Mouse (Mus musculus) left cerebral cortex, adult 2 months (tissue): ENCODE results near the gene Ust. TPM values are rescaled to one million over a fixed set of nuclear protein-coding genes. Genes with fewer than 3 reads are reported as not detected.

ENCODE experiments used
- DNase-seq, 2 experiments: peaks; one replicate each; pipeline ENCODE4 v3.0.0; 2021 to 2022; ENCODE audit warnings: low spot score in 2 of 2, mixed read lengths in 1 of 2; ENCODE audit errors: extremely low spot score in 1 of 2
- H3K27ac ChIP-seq: fragments of 200-600 bp; 2 replicates; pipeline ENCODE4 v1.8.1; 2022
- H3K4me3 ChIP-seq: fragments of 200-600 bp; 2 replicates; pipeline ENCODE4 v1.8.1; 2022
- CTCF ChIP-seq: fragments of 200-600 bp; IDR thresholded peaks from 2 replicates; pipeline ENCODE4 v1.8.1; 2022; ENCODE audit warnings: antibody characterized with exemption, mild to moderate bottlenecking, moderate library complexity
- intact Hi-C: fragments of 180-260 bp; cut with DNase I; formaldehyde crosslinking; loops from one replicate; pipeline ENCODE4 v1.15.1; 2025
- total RNA-seq, 2 experiments: library from RNA; stranded (reverse); gene quantifications; 2 replicates each; pipeline ENCODE4 v1.2.3; 2021

Ust gene
- total RNA-seq, 2 experiments from 2014 or later = 16.9 to 22.6 TPM

DNA sequence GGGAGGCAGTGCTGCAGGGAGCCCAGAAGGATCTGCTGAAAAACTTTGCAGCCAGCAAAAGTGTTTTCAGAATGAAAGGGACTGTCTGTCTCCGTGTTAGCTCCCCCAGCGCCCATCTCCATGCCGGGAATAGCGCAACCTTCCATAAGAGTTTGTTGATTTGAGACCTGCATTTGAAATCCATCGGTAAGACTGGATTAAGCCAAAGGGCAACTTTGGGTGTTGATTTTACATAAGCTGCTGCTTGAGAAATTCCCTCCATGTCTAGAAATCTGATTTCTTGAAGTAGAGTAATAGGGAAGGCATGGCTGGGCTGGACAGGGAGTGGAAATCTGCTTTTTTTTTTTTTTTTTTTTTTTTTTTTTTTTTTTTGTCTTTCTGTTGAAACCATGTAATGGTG is 306.9 kb downstream of the Ust start:
- DNase-seq = no peak
- TF ChIP-seq CTCF = no peak
- H3K4me3 ChIP-seq = no peak overlapping the region
- H3K27ac ChIP-seq = no peak overlapping the region
- intact Hi-C loops = no loop called here

GRCm38 (mm10) chr10:8210366-8210765 is 308.3 kb downstream of the Ust start:
- no peak for TF ChIP-seq CTCF
- Histone ChIP-seq H3K4me3 (no peak overlapping the region), H3K27ac (no peak overlapping the region)
- no peak for DNase-seq
- intact Hi-C loops = no loop called here

GRCm38 (mm10) chr10:8207358-8207757 is 311.3 kb downstream of the Ust start:
- H3K27ac ChIP-seq = no peak overlapping the region
- no peak for TF ChIP-seq CTCF
- intact Hi-C loops = no loop called here
- DNase-seq = no peak
- H3K4me3 ChIP-seq = no peak overlapping the region

DNA sequence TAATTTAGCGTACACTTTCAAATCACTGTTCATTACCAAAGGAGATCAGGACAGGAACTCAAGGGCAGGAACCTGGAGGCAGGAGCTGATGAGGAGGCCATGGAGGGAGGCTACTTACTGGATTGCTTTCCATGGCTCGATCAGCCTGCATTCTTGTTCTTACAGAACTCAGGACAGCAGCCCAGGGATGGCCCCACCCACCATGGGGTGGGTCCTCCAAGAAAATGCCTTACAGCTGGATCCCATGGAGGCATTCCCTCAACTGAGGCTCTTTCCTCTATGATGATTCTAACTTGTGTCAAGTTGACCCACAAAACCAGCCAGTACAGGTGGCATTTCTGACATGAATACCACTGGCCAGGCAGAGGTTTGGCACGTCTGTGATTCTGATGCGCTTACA is 314.9 kb downstream of the Ust start:
- no peak for DNase-seq
- Histone ChIP-seq H3K27ac (no peak overlapping the region), H3K4me3 (no peak overlapping the region)
- no peak for TF ChIP-seq CTCF
- intact Hi-C loops = no loop called here

DNA sequence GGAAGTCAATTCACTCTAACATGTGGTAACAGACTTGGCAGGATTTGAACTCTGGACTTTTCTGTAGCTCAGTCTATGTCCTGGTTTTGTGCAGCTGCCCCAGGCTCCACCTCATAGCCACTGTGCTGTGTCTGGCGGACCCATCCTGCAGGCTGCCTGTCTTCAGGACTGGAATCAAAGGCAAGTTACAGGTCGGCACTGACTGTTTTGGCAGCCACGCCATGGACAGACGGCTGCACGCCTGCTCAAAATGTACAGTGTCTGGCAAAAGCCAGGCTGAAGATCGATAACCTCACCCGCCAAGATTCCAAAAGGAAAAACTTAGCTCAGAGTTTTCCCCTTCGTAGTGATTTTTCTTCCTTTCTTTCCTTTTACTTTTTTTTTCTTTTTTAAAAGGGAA is 318.8 kb downstream of the Ust start:
- intact Hi-C loops = loop anchor here (2.0 to 5.0 kb wide), 3 partner anchors 37 to 388 kb away; partner anchors contain the start of gene Tab2
- TF ChIP-seq CTCF = no peak
- Histone ChIP-seq H3K27ac (no peak overlapping the region), H3K4me3 (no peak overlapping the region)
- no peak for DNase-seq

- TF ChIP-seq CTCF = no peak
- Histone ChIP-seq H3K4me3 (no peak overlapping the region), H3K27ac (no peak overlapping the region)
- intact Hi-C loops = loop anchor here (2.0 to 5.0 kb wide), 3 partner anchors 38 to 387 kb away; partner anchors contain the start of gene Tab2
- DNase-seq = no peak
Observed at GRCm38 (mm10) chr10:8199026-8199756, 319.4 kb downstream of the Ust start.

GRCm38 (mm10) chr10:8197661-8198060 is 321.0 kb downstream of the Ust start:
- intact Hi-C loops = loop anchor here (2.0 to 5.0 kb wide), 4 partner anchors 39 to 385 kb away; partner anchors contain the start of gene Tab2

GRCm38 (mm10) chr10:8196300-8196699 is 322.3 kb downstream of the Ust start:
- H3K27ac ChIP-seq = no peak overlapping the region
- intact Hi-C loops = loop anchor here (2.0 to 5.0 kb wide), 3 partner anchors 239 to 384 kb away; partner anchors contain the start of gene Tab2
- no peak overlapping the region for H3K4me3 ChIP-seq
- peak; percentile 71 to 75 for DNase-seq
- TF ChIP-seq CTCF = peak; percentile 93

More at GRCm38 (mm10) chr10:8197661-8198060, 321.0 kb downstream of the Ust start:
- TF ChIP-seq CTCF = no peak
- Histone ChIP-seq H3K27ac (no peak overlapping the region), H3K4me3 (no peak overlapping the region)
- DNase-seq = no peak

DNA sequence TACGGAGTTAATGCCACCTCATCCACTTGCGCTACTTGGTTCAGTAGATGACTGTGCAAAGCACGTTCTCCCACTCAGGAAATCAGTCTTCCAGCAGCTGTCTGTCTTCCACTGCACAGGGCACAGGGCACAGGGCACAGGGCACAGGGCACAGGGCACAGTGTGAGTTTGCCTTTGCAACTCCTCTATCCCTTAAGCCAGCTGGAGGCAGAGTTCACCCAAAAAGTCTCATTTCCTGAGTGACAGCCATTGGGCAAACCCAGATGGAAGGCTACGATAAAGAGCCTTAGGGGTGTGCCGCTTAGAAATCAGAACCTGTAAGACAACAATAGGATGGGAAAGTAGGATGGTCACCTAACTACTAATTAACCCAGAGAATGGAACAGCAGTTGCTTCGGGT is 322.9 kb downstream of the Ust start:
- DNase-seq = no peak
- intact Hi-C loops = loop anchor here (2.0 to 5.0 kb wide), 3 partner anchors 238 to 383 kb away; partner anchors contain the start of gene Tab2
- Histone ChIP-seq H3K4me3 (no peak overlapping the region), H3K27ac (no peak overlapping the region)
- TF ChIP-seq CTCF = no peak

DNA sequence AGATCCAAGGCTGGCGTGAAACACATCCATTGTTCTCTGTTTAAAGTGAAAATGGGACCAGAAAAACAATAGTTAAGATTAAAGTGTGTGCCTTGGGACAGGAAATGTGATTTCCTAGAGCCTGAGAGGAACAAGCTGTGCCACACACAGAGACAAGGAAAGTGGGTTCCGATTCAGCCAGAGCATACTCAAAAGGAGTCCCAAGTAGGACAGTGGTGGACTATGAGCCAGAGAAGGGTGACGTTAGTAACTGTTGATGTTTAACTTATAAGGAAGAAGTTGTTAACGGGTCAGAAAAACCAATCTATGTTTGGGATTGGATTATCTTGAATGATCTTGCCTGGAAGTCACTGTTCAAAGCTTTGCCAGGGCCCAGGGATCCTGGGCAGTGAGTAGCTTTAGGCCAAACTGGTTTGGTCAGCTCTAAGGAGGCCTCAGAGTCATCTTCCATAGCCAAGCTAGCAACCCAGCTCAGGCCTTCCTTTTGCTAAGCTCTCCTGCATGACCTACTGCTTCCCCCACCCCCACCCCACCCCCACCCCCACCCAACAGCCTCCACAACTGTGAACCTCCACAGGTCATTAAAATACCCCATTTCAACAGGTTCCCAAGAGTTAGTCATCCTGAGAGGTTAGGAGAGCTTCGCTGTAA is 329.2 kb downstream of the Ust start:
- intact Hi-C loops = no loop called here
- DNase-seq = no peak
- TF ChIP-seq CTCF = no peak
- H3K4me3 ChIP-seq = no peak overlapping the region
- no peak overlapping the region for H3K27ac ChIP-seq

DNA sequence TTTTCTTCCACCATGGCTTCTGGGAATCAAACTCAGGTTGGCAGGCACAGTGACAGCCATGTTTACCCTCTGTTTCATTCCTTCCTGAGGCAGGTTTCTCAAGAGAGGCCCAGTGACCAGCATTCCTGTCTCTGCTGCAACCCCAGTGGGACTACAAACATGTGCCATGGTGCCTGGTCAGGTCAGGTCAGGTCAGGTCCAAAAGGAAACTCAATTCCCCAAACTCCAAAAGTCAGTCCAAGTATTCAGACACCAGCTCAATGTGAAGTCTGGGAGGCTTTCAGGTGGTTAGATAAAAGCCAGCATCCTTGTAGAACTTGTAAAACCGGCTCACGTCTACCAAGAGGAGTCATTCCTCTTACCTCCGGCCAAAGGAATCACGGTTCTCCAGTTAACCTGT is 333.0 kb downstream of the Ust start:
- no peak overlapping the region for H3K4me3 ChIP-seq
- no peak for DNase-seq
- intact Hi-C loops = no loop called here

GRCm38 (mm10) chr10:8184711-8185110 is 333.9 kb downstream of the Ust start:
- Histone ChIP-seq H3K4me3 (no peak overlapping the region), H3K27ac (no peak overlapping the region)
- intact Hi-C loops = no loop called here
- DNase-seq = no peak
- TF ChIP-seq CTCF = no peak

More for the DNA sequence above, 333.0 kb downstream of the Ust start:
- TF ChIP-seq CTCF = no peak
- H3K27ac ChIP-seq = no peak overlapping the region
